Mouse (Mus musculus) embryo, embryonic 11 days (tissue): ENCODE data around the gene Ift74.

Experiments used
- DNase-seq: peaks from one replicate; pipeline ENCODE4 v3.0.0-alpha.2; 2015

The Ift74 gene

GRCm38 (mm10) chr4:94696368-94696767, 82.1 kb downstream of the Ift74 start:
- no peak for DNase-seq

DNA sequence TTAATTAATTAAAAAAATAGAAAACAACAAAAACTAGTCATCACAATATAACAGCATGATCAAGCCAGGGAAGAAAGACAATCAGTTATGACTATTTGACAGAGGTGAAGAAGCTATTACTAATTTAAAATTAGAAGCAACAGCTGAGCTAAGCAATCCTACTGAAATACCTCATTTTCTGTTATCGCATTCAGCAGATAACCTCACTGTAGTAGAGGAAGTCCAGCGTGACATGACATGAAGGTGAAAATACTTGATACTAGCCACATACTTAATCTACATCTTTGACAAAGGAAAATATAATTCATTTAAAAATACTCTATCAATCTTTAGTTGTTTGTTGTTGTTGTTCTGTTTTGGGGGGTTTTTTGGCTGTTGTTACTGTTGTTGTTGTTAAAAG, 96.7 kb downstream of the Ift74 start:
- no peak for DNase-seq

DNA sequence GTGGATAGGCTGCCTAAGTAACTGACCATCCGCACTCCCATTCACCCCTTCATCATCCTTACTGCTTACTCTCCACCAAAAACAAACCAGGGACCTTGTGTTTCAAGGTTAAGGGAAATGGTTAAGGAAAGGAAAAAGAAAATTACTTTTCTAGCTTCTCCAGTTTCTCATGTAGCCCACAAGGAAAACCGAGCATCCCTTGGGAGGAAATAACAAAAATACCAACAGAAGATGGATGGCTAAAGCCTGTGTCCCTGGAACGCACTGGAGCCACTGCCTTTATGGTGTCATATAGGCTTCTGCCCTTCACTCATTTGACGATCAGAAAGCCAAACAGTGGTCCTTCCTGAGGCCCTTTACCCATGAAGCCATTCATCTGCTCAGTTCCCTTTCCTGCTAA, 97.1 kb downstream of the Ift74 start:
- DNase-seq, result no peak

DNA sequence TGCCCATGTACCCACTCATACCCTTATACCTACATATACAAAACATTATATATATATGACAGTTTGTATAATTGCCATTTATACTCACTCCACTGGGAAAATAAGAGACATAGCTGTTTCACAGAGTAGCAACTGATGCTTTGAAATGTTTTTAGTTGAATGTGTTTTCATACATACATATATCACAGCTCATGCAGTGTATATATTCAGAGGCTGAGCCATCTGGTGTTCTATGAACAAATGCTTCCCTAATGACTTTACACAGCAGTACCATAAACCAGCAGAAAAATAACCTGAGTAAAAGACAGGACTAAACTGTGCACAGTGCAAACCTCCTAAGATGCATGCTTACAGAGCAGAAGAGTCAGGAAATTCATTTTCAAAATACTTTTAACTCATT, 99.5 kb downstream of the Ift74 start:
- DNase-seq, result no peak

DNA sequence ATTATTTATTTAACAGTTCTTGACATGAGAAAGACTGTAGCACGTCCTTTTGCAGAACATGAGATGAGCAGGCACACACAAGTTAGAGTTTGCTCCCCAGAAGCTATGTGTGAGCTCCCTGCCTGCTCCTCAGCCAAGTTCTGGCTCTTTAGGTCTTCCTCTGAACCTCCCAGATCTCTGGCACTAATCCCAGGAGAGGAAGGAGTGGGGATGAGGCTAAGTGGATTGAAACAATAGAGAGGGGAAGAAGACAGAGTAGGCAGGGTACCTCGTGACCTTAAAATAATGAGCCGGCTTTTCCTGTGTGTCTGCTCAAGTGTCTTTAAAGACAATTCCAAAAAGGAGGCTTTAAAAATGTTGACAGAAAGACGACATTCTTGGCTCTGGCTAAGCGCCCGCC, 100.9 kb downstream of the Ift74 start:
- DNase-seq, result no peak

- no peak for DNase-seq
Observed at GRCm38 (mm10) chr4:94725799-94726198, 111.5 kb downstream of the Ift74 start.

- DNase-seq, result no peak
Observed at GRCm38 (mm10) chr4:94732721-94733120, 118.4 kb downstream of the Ift74 start.

- no peak for DNase-seq
Observed at GRCm38 (mm10) chr4:94737326-94738295, 123.3 kb downstream of the Ift74 start.

- DNase-seq, result no peak
Observed at GRCm38 (mm10) chr4:94738838-94739731, 124.8 kb downstream of the Ift74 start, which contains the start of gene Tek. Gene Tek, plus strand, starts transcription at chr4:94739289.

- no peak for DNase-seq
Observed at GRCm38 (mm10) chr4:94741824-94742223, 127.5 kb downstream of the Ift74 start.
